Comparison of ENCODE assay signal across 31 mouse cellular contexts in the genomic region with DNA sequence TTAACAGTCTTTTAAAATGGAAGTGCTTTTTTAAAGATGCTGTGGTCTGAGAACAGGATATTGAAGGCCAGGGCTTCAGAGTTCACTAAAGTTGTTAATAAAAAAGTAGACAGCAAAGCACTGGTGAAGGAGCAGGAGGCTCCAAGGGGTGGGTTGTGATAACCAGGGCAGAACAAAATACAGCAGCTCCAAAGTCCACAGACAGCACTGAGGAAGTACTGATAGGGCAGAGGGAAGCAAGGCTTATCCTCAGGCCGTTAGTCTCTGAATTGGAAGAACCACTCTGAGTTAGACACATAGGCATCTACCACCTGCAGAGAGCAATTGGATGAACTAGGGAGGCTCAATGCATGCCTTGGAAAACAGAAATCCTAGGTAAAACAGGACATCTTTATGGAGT.
DNase-seq lines count a peak whose midpoint lies in the region; ATAC-seq and TF ChIP-seq lines count a peak whose summit lies in the region.
"Had no signal": no experiment of that assay in that cellular context is flagged by ENCODE, and none has a peak within 500 bp of the region (broad histone marks: within the 10 kb centered on the region; RNA-seq: fewer than 3 reads in every experiment).

No protein-coding gene starts in this region.

- H3K4me1 ChIP-seq in intestine, embryonic 16.5 days (ENCODE audit: control insufficient read depth, insufficient read depth, low read length): no peaks in the 10 kb centered on the region
- peaks cover 0 to 6% of the 10 kb centered on the region in 2 experiments; a peak in 1 of 4 replicates for H3K4me1 ChIP-seq in liver, embryonic 14.5 days (replicated peaks; ENCODE audit: control insufficient read depth in 2 of 2, insufficient read depth in 2 of 2, low read length in 1 of 2)
- H3K4me1 ChIP-seq in midbrain, embryonic 10.5 days: no peaks in the 10 kb centered on the region
- H3K4me1 ChIP-seq: embryonic facial prominence, embryonic 10.5 days; embryonic facial prominence, embryonic 15.5 days; limb, embryonic 12.5 days; liver, embryonic 15.5 days; midbrain, embryonic 12.5 days; stomach, embryonic 15.5 days had no signal

- no peak for TF ChIP-seq CTCF in liver, embryonic 14.5 days (IDR thresholded peaks at IDR 0.05; ENCODE audit: low read depth)

- WGBS in intestine, embryonic 16.5 days: 63% methylated on average over 1 of the region's 1 CpGs
- 0% methylated on average over 1 of the region's 1 CpGs for WGBS in liver, embryonic 14.5 days (ENCODE audit: insufficient replicate concordance)
- WGBS in midbrain, embryonic 10.5 days: 79% methylated on average over 1 of the region's 1 CpGs

- no peak overlapping the region for H3K27ac ChIP-seq in intestine, embryonic 16.5 days (ENCODE audit: low read length)
- no peak overlapping the region for H3K27ac ChIP-seq in liver, embryonic 14.5 days
- no peak overlapping the region for H3K27ac ChIP-seq in midbrain, embryonic 10.5 days (replicated peaks)
- H3K27ac ChIP-seq: embryonic facial prominence, embryonic 10.5 days; embryonic facial prominence, embryonic 15.5 days; limb, embryonic 12.5 days; liver, embryonic 15.5 days; midbrain, embryonic 12.5 days; stomach, embryonic 15.5 days had no signal

- no peak overlapping the region for H3K4me3 ChIP-seq in intestine, embryonic 16.5 days (ENCODE audit: low read length)
- H3K4me3 ChIP-seq in liver, embryonic 14.5 days (ENCODE audit: insufficient read depth in 1 of 2, low read depth in 2 of 2, low read length in 2 of 2): no peak overlapping the region
- no peak overlapping the region for H3K4me3 ChIP-seq in midbrain, embryonic 10.5 days
- H3K4me3 ChIP-seq: embryonic facial prominence, embryonic 10.5 days; embryonic facial prominence, embryonic 15.5 days; limb, embryonic 12.5 days; liver, embryonic 15.5 days; midbrain, embryonic 12.5 days; stomach, embryonic 15.5 days had no signal

- no peaks in the 10 kb centered on the region for H3K36me3 ChIP-seq in intestine, embryonic 16.5 days (ENCODE audit: control insufficient read depth, insufficient read depth, low read length)
- H3K36me3 ChIP-seq in liver, embryonic 14.5 days (replicated peaks; ENCODE audit: control insufficient read depth, insufficient read depth, low read depth): no peaks in the 10 kb centered on the region
- H3K36me3 ChIP-seq in midbrain, embryonic 10.5 days: no peaks in the 10 kb centered on the region
- H3K36me3 ChIP-seq: embryonic facial prominence, embryonic 10.5 days; embryonic facial prominence, embryonic 15.5 days; limb, embryonic 12.5 days; liver, embryonic 15.5 days; midbrain, embryonic 12.5 days; stomach, embryonic 15.5 days had no signal

- ATAC-seq in common myeloid progenitor, adult 5-6 weeks (replicated peaks; ENCODE audit: low read depth, poor library complexity, severe bottlenecking): peak; percentile 99
- ATAC-seq in intestine, embryonic 16.5 days: peak; percentile 96
- ATAC-seq in liver, embryonic 14.5 days (ENCODE audit: insufficient read depth): peak; percentile 47; the same call in 1 of the 2 replicates
- ATAC-seq: activated CD4-positive, CD25-positive, alpha-beta regulatory T cell, adult 4 months; CD4-positive, CD25-positive, alpha-beta regulatory T cell, adult 4 months; forebrain, embryonic 14.5 days; hindbrain, embryonic 16.5 days had no signal

- no peak; the same call in 1 of the 2 replicates for TF ChIP-seq EP300 in liver, embryonic 14.5 days (IDR thresholded peaks at IDR 0.05; ENCODE audit: low read depth)

- H3K4me2 ChIP-seq in intestine, embryonic 16.5 days (ENCODE audit: low read depth, low read length): no peak overlapping the region
- no peak overlapping the region for H3K4me2 ChIP-seq in liver, embryonic 14.5 days (ENCODE audit: low read depth)
- H3K4me2 ChIP-seq: embryonic facial prominence, embryonic 15.5 days; heart, embryonic 11.5 days; limb, embryonic 12.5 days; liver, embryonic 15.5 days; midbrain, embryonic 12.5 days; stomach, embryonic 15.5 days had no signal

- H3K9me3 ChIP-seq in intestine, embryonic 16.5 days (ENCODE audit: control insufficient read depth, low read length): no peaks in the 10 kb centered on the region
- no peaks in the 10 kb centered on the region for H3K9me3 ChIP-seq in liver, embryonic 14.5 days (ENCODE audit: control insufficient read depth, low read length)
- H3K9me3 ChIP-seq in midbrain, embryonic 10.5 days (replicated peaks): no peaks in the 10 kb centered on the region
- H3K9me3 ChIP-seq: embryonic facial prominence, embryonic 10.5 days; embryonic facial prominence, embryonic 15.5 days; limb, embryonic 12.5 days; liver, embryonic 15.5 days; midbrain, embryonic 12.5 days; stomach, embryonic 15.5 days had no signal

- peak; percentile 25 for DNase-seq in 416B (ENCODE audit: low read depth)
- peak in 1 of 3 experiments; percentile 2 for DNase-seq in liver, embryonic 14.5 days (ENCODE audit: low read depth in 3 of 3, low spot score in 3 of 3)
- no peak for DNase-seq in neural tube, embryonic 10.5 days (ENCODE audit: extremely low spot score, low spot score)
- no peak for DNase-seq in cerebellum, adult 11 months
- DNase-seq in midbrain, embryonic 10.5 days (ENCODE audit: low spot score): no peak
- no peak for DNase-seq in testis, postnatal 14 days (ENCODE audit: low spot score)
- DNase-seq: adrenal gland, adult 2 months; adrenal gland, postnatal 36 days; cerebellum, adult 2 months; cerebellum, postnatal 14 days; gastrocnemius, postnatal 25 days; heart, adult 18-20 months; heart, postnatal 4 days; kidney, adult 11 months; kidney, postnatal 14 days; lung, postnatal 4 days; right cerebral cortex, postnatal 25 days; thymus, postnatal 14 days had no signal

- H3K9ac ChIP-seq in intestine, embryonic 16.5 days (ENCODE audit: low read depth, low read length): no peak overlapping the region
- H3K9ac ChIP-seq in liver, embryonic 14.5 days (replicated peaks): no peak overlapping the region
- H3K9ac ChIP-seq: embryonic facial prominence, embryonic 15.5 days; limb, embryonic 12.5 days; liver, embryonic 15.5 days; midbrain, embryonic 12.5 days; stomach, embryonic 15.5 days had no signal

- no peaks in the 10 kb centered on the region for H3K27me3 ChIP-seq in intestine, embryonic 16.5 days (replicated peaks; ENCODE audit: control insufficient read depth, insufficient read depth, low read length)
- H3K27me3 ChIP-seq in liver, embryonic 14.5 days (ENCODE audit: control insufficient read depth, insufficient read depth, low read length): no peaks in the 10 kb centered on the region
- H3K27me3 ChIP-seq in midbrain, embryonic 10.5 days (ENCODE audit: low read depth, poor library complexity, severe bottlenecking): no peaks in the 10 kb centered on the region
- H3K27me3 ChIP-seq: embryonic facial prominence, embryonic 15.5 days; limb, embryonic 12.5 days; liver, embryonic 15.5 days; midbrain, embryonic 12.5 days; stomach, embryonic 15.5 days had no signal

Comparison
In these comparisons a context has a peak if more than half of its experiments do, and no peak if none do; other contexts are left out.
1. ATAC-seq: peak in every context shown above with its lines; median percentile 99 in common myeloid progenitor, adult 5-6 weeks; 96 in intestine, embryonic 16.5 days; 47 in liver, embryonic 14.5 days.